Mouse (Mus musculus) heart, adult 2 months (tissue): ENCODE results near the gene Ppp6r2. TPM values are rescaled to one million over a fixed set of nuclear protein-coding genes. Genes with fewer than 3 reads are reported as not detected.

ENCODE experiments used
- DNase-seq, 2 experiments: peaks; one replicate each; pipeline ENCODE4 v3.0.0; 2021
- H3K27ac ChIP-seq: fragments of 200-600 bp; 2 replicates; pipeline ENCODE4 v1.8.1; 2022
- H3K27me3 ChIP-seq: fragments of 200-500 bp; 2 replicates; pipeline ENCODE4 v1.6.1; 2012; ENCODE audit warnings: mild to moderate bottlenecking, low read length, inconsistent platforms, mixed read lengths; ENCODE audit not compliant: control insufficient read depth, insufficient read depth
- H3K36me3 ChIP-seq: fragments of 200-500 bp; 2 replicates; pipeline ENCODE4 v1.6.1; 2012; ENCODE audit warnings: low read length, inconsistent platforms; ENCODE audit not compliant: control insufficient read depth, insufficient read depth
- H3K4me1 ChIP-seq: fragments of 200-500 bp; 2 replicates; pipeline ENCODE4 v1.6.1; 2011; ENCODE audit warnings: low read length; ENCODE audit not compliant: control insufficient read depth, insufficient read depth
- H3K4me3 ChIP-seq: fragments of 200-600 bp; 2 replicates; pipeline ENCODE4 v1.8.1; 2022
- H3K79me2 ChIP-seq: fragments of 200-500 bp; replicated peaks from 2 replicates; pipeline ENCODE4 v1.6.1; 2012; ENCODE audit warnings: mild to moderate bottlenecking, inconsistent platforms, low read length, moderate library complexity, mixed read lengths; ENCODE audit not compliant: control insufficient read depth, insufficient read depth
- H3K9ac ChIP-seq: fragments of 200-500 bp; 2 replicates; pipeline ENCODE4 v1.6.1; 2012; ENCODE audit warnings: low read depth, mild to moderate bottlenecking, control low read depth, inconsistent platforms, low read length, mixed read lengths
- CTCF ChIP-seq: fragments of 200-600 bp; IDR thresholded peaks from 2 replicates; pipeline ENCODE4 v1.8.1; 2022; ENCODE audit warnings: antibody characterized with exemption, mild to moderate bottlenecking, moderate library complexity
- EP300 ChIP-seq: fragments of 200-500 bp; IDR thresholded peaks from 2 replicates; pipeline ENCODE4 v1.6.1; 2011; ENCODE audit warnings: low read depth, low read length, control low read depth; ENCODE audit not compliant: insufficient read depth
- POLR2A ChIP-seq: fragments of 200-500 bp; IDR thresholded peaks from 2 replicates; pipeline ENCODE4 v1.6.1; 2011; ENCODE audit warnings: mild to moderate bottlenecking, low read depth, low read length, control low read depth; ENCODE audit not compliant: insufficient read depth
- WGBS: fragments of 180-500 bp; shearing (Covaris S2); methylation state at CpG from one replicate; pipeline ENCODE4 v1.1.7; 2018; 5-methylcytosine and 5-hydroxymethylcytosine counted together
- intact Hi-C: fragments of 180-260 bp; cut with DNase I; formaldehyde crosslinking; loops from one replicate; pipeline ENCODE4 v1.15.1; 2025
- polyA plus RNA-seq: library from polyadenylated mRNA; depleted of rRNA; stranded (reverse); fragments of >200 nt; gene quantifications from 2 replicates; pipeline ENCODE4 v1.2.3, GENCODE M21; 2012
- total RNA-seq, 2 experiments: library from RNA; stranded (reverse); gene quantifications; 2 replicates each; pipeline ENCODE4 v1.2.3; 2021

The Ppp6r2 gene
- total and polyA plus RNA-seq, 3 experiments: 66.7 to 107 (median 79.0) TPM

DNA sequence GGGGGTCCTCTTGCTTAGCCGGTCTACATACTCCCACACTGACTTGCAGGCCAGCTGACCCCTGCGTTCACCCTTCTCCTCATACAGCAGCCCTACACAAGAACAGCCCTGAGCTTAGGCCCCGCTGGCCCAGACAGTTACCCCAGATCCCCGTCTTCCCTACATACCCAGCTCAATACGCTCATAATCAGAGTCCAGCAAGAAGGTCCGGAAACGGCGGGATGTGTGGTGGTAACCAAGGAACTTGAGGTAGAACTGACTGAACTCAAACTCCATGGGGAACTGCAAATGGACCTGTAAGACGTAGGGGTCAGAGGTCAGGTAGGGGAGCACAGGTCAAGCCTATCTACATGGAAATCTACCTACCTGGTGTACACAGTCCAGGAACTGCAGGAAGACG, 82.4 kb downstream of the Ppp6r2 start:
- Histone ChIP-seq H3K27me3 (no peaks in the 10 kb centered on the region), H3K4me1 (peaks cover 2% of the 10 kb centered on the region), H3K27ac (no peak overlapping the region), H3K36me3 (no peaks in the 10 kb centered on the region), H3K9ac (no peak overlapping the region), H3K4me3 (no peak overlapping the region), H3K79me2 (no peaks in the 10 kb centered on the region)
- DNase-seq: no peak
- WGBS: 94% methylated on average over 10 of the region's 10 CpGs
- no peak for TF ChIP-seq EP300
- TF ChIP-seq POLR2A: no peak
- TF ChIP-seq CTCF: no peak
- intact Hi-C loops: no loop called here

DNA sequence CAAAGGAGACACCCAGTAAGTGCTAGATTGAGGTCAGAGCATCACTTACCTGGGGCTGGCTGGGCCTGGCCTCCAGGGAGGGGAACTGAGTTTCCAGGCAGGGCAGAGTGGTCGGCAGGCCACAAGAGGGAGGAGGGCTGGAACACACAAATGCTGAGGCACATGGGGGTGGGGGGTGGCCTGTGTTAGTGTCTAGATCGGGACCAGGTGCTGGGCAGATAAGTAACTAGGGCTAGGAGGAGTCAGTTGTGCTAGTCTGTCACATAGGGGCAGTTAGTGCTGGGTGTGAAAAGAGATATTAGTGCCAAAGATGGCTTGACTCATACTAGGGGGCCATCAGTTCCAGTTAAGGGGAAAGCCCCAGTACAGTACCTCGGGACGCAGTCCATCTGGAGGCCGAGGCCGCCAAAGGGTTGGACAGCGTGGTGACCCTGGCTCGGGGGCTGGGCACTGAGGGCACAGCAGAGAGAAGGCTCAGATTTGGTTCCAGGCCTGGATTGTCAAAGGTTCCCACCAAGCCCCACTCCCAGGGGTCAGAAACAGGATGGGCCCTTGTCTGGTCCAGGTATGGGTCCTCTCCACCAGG, 84.3 kb downstream of the Ppp6r2 start:
- Histone ChIP-seq H3K4me3 (no peak overlapping the region), H3K27me3 (no peaks in the 10 kb centered on the region), H3K9ac (no peak overlapping the region), H3K4me1 (peaks cover 2% of the 10 kb centered on the region), H3K36me3 (no peaks in the 10 kb centered on the region), H3K79me2 (no peaks in the 10 kb centered on the region), H3K27ac (no peak overlapping the region)
- intact Hi-C loops: no loop called here
- DNase-seq: no peak
- 78% methylated on average over 8 of the region's 8 CpGs for WGBS
- TF ChIP-seq EP300 (no peak), CTCF (no peak), POLR2A (no peak)

DNA sequence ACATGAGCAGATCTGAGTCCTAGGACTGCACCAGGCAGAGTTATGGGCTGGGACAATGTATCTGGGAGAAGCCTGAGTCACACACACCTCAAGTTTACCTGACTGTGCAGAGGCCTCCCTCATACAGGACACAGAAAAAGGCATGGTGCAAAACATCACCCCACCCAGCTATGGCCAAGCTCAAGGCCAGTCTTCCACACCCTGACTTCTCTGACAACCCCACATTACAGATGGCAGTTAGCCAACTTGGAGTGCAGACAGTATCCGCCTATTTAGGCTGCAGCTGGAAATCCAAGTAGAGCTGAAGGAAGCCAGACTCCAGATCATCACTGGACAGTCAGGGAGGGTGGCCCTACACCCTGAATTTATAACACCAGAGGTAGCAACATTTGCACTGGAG, 85.1 kb downstream of the Ppp6r2 start:
- peaks cover 2% of the 10 kb centered on the region for H3K4me1 ChIP-seq
- no peak overlapping the region for H3K27ac ChIP-seq
- intact Hi-C loops: no loop called here
- no peak overlapping the region for H3K4me3 ChIP-seq
- H3K9ac ChIP-seq: no peak overlapping the region
- no peaks in the 10 kb centered on the region for H3K79me2 ChIP-seq
- peak in 1 of 2 experiments; percentile 62 for DNase-seq
- no peaks in the 10 kb centered on the region for H3K36me3 ChIP-seq
- TF ChIP-seq POLR2A (no peak), EP300 (no peak), CTCF (no peak)
- 26% methylated on average over 1 of the region's 1 CpGs for WGBS
- no peaks in the 10 kb centered on the region for H3K27me3 ChIP-seq

DNA sequence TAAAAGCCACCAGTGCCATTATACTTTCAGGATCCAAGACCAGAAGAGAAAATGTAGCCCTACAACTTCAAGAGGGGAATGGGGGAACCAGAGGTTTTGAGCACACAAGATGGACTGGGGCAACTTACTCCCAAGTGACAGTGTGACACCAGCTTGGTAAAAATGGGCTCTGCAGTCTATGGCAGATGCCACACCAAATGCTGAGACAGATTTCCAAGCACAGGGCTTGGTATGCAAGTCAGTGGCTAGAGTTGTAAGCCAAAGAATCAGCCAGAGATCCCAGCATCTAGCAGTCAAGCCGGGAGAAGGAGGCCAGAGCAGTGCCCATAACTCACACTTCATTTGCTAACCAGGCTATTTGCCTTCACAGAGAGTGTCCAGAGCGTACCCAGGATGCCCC, 86.3 kb downstream of the Ppp6r2 start:
- Histone ChIP-seq H3K4me1 (peaks cover 2% of the 10 kb centered on the region), H3K36me3 (no peaks in the 10 kb centered on the region), H3K79me2 (no peaks in the 10 kb centered on the region), H3K4me3 (no peak overlapping the region), H3K9ac (no peak overlapping the region), H3K27me3 (no peaks in the 10 kb centered on the region), H3K27ac (no peak overlapping the region)
- no peak for DNase-seq
- TF ChIP-seq POLR2A: no peak
- TF ChIP-seq EP300: no peak
- no peak for TF ChIP-seq CTCF
- WGBS: 93% methylated on average over 2 of the region's 2 CpGs
- intact Hi-C loops: no loop called here

DNA sequence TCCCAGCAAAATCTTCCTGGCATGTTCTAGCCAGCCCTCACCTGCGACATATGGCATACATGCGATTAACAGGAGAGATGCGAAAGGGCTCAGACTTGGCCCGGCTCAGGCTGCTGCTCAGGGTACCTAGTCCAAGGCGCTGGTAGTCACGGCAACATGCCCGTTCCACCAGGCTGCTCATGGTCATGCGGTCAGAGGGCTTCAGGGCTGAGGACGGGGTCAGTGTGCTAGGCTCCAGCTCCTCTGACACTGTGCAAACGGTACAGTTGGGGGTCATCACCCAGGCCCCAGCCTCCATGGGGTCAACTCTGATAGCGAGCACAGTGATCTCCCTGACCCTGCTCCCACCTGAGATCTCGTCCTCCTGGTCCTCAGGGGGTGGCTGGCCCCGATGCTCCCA, 88.8 kb downstream of the Ppp6r2 start:
- 95% methylated on average over 13 of the region's 13 CpGs for WGBS
- Histone ChIP-seq H3K27me3 (no peaks in the 10 kb centered on the region), H3K27ac (no peak overlapping the region), H3K9ac (no peak overlapping the region), H3K36me3 (no peaks in the 10 kb centered on the region), H3K79me2 (0 out of 2 replicates have a peak, but pooled peaks cover 1% of the 10 kb centered on the region), H3K4me3 (no peak overlapping the region), H3K4me1 (peaks cover 2% of the 10 kb centered on the region)
- intact Hi-C loops: no loop called here
- TF ChIP-seq EP300 (no peak), POLR2A (no peak), CTCF (no peak)
- no peak for DNase-seq

DNA sequence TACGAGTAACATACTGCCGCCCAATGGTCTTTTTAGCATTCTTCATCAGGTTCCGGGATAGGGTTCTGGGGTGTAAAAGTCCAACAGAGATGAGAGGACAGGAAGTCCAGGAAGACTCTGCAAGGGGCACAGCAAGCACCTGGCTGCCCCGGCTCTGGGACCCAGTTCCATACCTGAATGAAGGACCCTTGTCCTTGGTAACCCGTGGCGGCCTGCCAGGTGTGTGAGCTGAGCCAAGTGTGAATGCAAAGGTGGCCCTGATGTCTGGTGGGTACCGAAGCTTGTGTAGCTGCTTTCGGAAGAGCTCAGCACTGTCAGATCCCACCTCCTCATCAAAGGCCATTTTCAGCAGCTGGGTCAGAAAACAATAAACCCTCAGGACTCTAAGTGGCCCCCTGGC, 89.2 kb downstream of the Ppp6r2 start:
- Histone ChIP-seq H3K4me1 (peaks cover 2% of the 10 kb centered on the region), H3K36me3 (no peaks in the 10 kb centered on the region), H3K79me2 (0 out of 2 replicates have a peak, but pooled peaks cover 1% of the 10 kb centered on the region), H3K9ac (no peak overlapping the region), H3K4me3 (no peak overlapping the region), H3K27me3 (no peaks in the 10 kb centered on the region), H3K27ac (no peak overlapping the region)
- WGBS: 97% methylated on average over 8 of the region's 8 CpGs
- TF ChIP-seq CTCF (no peak), EP300 (no peak), POLR2A (no peak)
- intact Hi-C loops: no loop called here
- DNase-seq: no peak
